Mouse (Mus musculus) olfactory bulb, adult 2 months (tissue): Measurements from ENCODE around the gene Olfr202. TPM values are rescaled to one million over a fixed set of nuclear protein-coding genes. Genes with fewer than 3 reads are reported as not detected.
"Not testable (repeated sequence)": the region's sequence is repeated elsewhere in the genome, so short reads cannot be mapped to it uniquely, and the experiment has no call there.

Source experiments
- H3K27ac ChIP-seq: fragments of 200-500 bp; 2 replicates; pipeline ENCODE4 v1.5.1; 2012; ENCODE audit warnings: low read depth, low read length; ENCODE audit not compliant: insufficient read depth
- H3K4me1 ChIP-seq: fragments of 200-500 bp; 2 replicates; pipeline ENCODE4 v1.6.1; 2012; ENCODE audit warnings: low read length; ENCODE audit not compliant: control insufficient read depth, insufficient read depth
- H3K4me3 ChIP-seq: fragments of 200-500 bp; 2 replicates; pipeline ENCODE4 v1.5.1; 2012; ENCODE audit warnings: mild to moderate bottlenecking, low read depth, low read length, moderate library complexity; ENCODE audit not compliant: insufficient read depth
- CTCF ChIP-seq: fragments of 200-500 bp; IDR thresholded peaks from 2 replicates; pipeline ENCODE4 v1.5.1; 2012; ENCODE audit warnings: low read depth, mild to moderate bottlenecking, low read length, moderate library complexity; ENCODE audit not compliant: insufficient read depth
- POLR2A ChIP-seq: fragments of 200-500 bp; IDR thresholded peaks from 2 replicates; pipeline ENCODE4 v1.6.1; 2012; ENCODE audit warnings: mild to moderate bottlenecking, low read depth, low read length, moderate library complexity; ENCODE audit not compliant: insufficient read depth
- WGBS: fragments of 180-500 bp; shearing (Covaris S2); methylation state at CpG from one replicate; pipeline ENCODE4 v1.1.7; 2018; 5-methylcytosine and 5-hydroxymethylcytosine counted together
- polyA plus RNA-seq: library from polyadenylated mRNA; stranded (reverse); fragments of >200 nt; gene quantifications from 2 replicates; pipeline ENCODE4 v1.2.4, GENCODE M21; 2012; ENCODE audit warnings: low replicate concordance; ENCODE audit not compliant: missing spikeins, insufficient read depth, insufficient read length

The Olfr202 gene
- not detected in 2 replicates for polyA plus RNA-seq

DNA sequence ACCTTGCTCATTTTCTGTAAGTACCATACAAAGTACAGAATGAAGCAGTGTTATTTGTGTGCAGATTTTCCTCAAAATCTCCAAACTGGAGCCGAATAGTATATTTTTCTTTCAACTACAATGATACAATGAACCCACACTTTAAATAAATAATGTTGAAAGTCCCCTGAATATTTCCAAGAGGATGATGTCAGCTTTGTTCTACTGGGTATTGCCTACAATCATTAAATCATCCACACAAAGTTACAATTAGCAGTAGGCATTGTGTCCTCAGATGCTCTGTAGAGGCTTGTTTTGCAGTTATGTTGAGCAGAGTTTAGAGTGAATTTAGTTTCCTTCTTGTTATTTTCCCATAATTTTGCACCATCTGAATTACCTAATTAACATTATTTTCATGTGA, at the start of gene Olfr202:
Olfr202 (minus strand) TSS at position 101 of the 400 bp plus-strand sequence.
- H3K27ac ChIP-seq, result no peak within 1 kb of the TSS
- TF ChIP-seq POLR2A (no peak), CTCF (no peak)
- no peaks in the 10 kb centered on the region for H3K4me1 ChIP-seq
- H3K4me3 ChIP-seq, result no peak within 1 kb of the TSS
- WGBS, result 65% methylated on average over 1 of the region's 1 CpGs

DNA sequence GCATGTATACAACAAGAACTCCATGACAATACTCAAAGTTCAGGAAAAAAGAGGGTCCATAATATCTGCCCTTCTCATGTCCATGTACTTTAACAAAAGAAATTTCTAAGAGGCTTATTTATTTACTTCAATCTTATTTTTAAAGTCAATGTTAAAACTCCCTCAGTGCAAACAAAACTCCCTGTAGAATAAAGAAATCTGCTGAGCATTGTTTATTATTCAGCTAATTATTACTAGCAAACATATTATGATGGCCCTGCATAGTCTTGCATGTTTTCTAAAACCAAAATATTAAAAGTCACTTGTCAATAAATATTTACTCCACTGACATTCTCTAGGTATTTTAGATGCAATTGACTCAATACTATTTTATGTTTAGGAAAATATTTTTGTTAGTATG, 44.4 kb upstream of the Olfr202 start, which contains the start of gene Olfr205:
Olfr205 (minus strand) TSS at position 101 of the 400 bp plus-strand sequence.
- Histone ChIP-seq H3K4me3 (no peak within 1 kb of the TSS), H3K4me1 (no peaks in the 10 kb centered on the region), H3K27ac (no peak within 1 kb of the TSS)
- TF ChIP-seq CTCF (no peak), POLR2A (no peak)

DNA sequence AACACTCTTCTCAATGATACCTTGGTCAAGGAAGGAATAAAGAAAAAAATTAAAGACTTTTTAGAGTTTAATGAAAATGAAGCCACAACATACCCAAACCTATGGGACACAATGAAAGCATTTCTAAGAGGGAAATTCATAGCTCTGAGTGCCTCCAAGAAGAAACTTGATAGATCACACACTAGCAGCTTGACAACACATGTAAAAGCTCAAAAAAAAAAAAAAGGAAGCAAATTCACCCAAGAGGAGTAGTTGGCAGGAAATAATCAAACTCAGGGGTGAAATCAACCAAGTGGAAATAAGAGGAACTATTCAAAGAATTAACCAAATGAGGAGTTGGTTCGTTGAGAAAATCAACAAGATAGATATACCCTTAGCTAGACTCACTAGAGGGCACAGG, 36.7 kb upstream of the Olfr202 start:
- not testable (repeated sequence) for H3K4me1 ChIP-seq, H3K27ac ChIP-seq, H3K4me3 ChIP-seq
- WGBS, result 16% methylated on average over 1 of the region's 1 CpGs

DNA sequence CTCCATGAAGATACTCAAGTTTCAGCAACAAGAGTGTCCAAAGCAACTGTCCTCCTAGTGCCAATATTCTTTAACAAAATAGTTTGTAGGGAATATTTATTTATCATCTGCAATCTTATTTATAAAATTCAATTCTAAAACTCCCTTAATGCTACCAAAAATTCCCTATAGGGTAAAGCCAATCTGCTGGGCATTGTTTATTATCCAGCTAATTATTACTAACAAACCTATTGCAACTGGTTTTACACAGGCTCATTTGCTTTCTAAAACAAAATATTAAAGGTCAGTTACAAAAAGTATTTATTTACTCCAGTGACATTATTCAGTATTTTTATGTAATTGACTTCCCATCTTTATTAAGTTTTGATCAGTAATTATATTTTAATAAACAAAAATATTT, 31.6 kb upstream of the Olfr202 start, which contains the start of gene Olfr204:
Olfr204 (minus strand) TSS at position 101 of the 400 bp plus-strand sequence.
- TF ChIP-seq CTCF, result no peak
- TF ChIP-seq POLR2A, result no peak

DNA sequence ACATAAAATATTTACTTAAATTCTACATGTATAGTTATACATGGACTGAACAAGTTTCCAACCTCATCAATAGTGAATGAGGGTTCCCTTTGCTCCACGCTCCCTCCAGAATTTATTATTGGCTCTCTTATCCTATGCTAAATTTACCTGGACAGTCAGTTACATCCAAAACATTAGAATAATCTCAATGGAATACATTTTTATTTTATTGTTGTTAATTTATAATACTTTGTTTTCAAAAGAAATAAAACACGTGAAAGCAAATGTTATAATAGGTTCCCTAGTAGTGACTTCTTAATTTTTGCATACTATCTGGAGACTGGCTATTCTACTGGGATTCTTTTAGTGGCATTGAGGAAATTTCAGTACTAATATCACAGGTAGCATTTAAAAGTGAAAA, 12.0 kb upstream of the Olfr202 start, which contains the start of gene Olfr203:
Olfr203 (plus strand) TSS at position 301 of the 400 bp plus-strand sequence.
- TF ChIP-seq CTCF, result no peak
- no peak for TF ChIP-seq POLR2A
- no peaks in the 10 kb centered on the region for H3K4me1 ChIP-seq

More for the DNA sequence above, 31.6 kb upstream of the Olfr202 start, which contains the start of gene Olfr204:
- Histone ChIP-seq H3K4me3 (no peak within 1 kb of the TSS), H3K4me1 (no peaks in the 10 kb centered on the region), H3K27ac (no peak within 1 kb of the TSS)

DNA sequence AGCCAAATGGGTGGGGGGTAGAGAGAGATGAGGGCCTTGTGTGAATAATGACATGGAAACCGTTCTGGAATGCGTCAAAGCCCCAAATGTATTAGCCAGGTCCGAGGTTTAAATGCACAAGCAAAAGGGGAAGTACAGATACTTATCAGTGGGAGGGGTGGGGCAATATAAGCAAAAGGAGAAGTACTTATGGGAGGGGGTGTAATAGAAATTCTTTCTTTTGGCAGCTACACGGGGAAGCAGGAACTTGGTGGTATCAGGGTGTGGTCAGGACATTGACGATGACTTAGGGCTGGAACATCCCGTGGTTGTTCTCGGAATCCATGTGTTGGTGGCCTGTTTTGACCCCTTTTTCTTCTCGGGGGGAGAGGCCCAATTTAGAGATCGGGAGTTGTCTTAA, 983 bp upstream of the Olfr202 start:
- H3K27ac ChIP-seq, H3K4me1 ChIP-seq, H3K4me3 ChIP-seq: not testable (repeated sequence)
- 85% methylated on average over 9 of the region's 9 CpGs for WGBS

More for the DNA sequence above, 12.0 kb upstream of the Olfr202 start, which contains the start of gene Olfr203:
- WGBS, result 88% methylated on average over 2 of the region's 2 CpGs
- Histone ChIP-seq H3K27ac (no peak within 1 kb of the TSS), H3K4me3 (no peak within 1 kb of the TSS)

DNA sequence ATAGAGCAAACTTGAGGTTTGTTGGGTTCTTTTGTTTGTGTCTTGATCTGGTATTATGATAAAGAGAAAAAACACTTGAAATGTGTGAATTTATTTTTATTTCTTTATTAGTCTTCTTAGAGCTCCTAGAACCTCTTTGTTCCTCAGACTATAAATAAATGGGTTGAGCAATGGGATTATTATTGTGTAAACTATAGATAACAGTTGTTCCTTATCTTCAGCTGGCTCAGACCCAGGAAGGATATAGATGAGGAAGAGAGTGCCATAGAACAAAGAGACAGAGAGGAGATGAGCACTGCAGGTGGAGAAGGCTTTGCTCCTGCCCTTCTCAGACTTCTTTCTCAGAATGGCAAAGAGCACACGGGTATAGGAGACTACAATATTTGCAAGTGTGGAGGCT, 3.1 kb downstream of the Olfr202 start:
- no peak overlapping the region for H3K4me3 ChIP-seq
- H3K27ac ChIP-seq, result no peak overlapping the region
- TF ChIP-seq POLR2A (no peak), CTCF (no peak)
- 56% methylated on average over 1 of the region's 1 CpGs for WGBS
- H3K4me1 ChIP-seq, result no peaks in the 10 kb centered on the region

DNA sequence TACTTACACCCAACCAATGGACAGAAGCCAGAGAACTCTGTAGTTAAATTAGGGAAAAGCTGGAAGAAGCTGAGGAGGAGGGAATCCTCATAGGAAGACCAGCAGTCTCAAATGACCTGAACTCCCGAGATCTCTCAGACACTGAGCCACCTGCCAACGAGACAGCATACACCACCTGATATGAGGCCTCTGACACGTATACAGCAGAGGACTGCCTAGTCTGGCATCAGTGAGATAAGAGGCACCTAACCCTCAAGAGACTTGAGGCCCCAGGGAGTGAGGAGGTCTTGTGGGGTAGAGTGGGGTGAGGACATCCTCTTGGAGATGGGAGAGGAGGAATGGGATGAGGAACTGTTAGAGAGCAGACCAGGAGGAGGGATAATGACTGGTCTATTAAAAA, 6.1 kb downstream of the Olfr202 start:
- Histone ChIP-seq H3K4me1 (no peaks in the 10 kb centered on the region), H3K27ac (no peak overlapping the region), H3K4me3 (no peak overlapping the region)
- 79% methylated on average over 3 of the region's 3 CpGs for WGBS
- TF ChIP-seq CTCF, result no peak
- TF ChIP-seq POLR2A, result no peak

DNA sequence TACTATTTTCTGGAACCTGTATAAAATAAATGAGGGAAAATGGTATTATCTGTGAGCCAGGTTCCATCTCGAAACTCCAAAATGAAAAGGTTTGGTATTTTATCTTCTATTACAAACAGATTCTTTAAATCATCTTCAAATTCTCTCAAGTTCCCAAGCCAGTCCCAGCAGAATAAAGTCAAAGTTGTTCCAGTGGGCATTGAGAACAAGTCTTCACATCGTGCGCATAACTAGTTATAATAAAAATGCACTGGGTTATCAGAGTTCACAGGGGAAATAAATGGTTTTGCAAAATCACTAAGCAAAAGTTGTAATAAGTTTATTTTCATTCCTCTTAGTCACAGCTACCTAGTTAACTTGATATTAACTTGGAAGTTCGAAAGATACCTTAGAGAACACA, 14.1 kb downstream of the Olfr202 start, which contains the start of gene Olfr201:
Olfr201 (minus strand) TSS at position 101 of the 400 bp plus-strand sequence.
- H3K4me1 ChIP-seq, H3K27ac ChIP-seq, H3K4me3 ChIP-seq: not testable (repeated sequence)
- WGBS, result 86% methylated on average over 4 of the region's 4 CpGs

DNA sequence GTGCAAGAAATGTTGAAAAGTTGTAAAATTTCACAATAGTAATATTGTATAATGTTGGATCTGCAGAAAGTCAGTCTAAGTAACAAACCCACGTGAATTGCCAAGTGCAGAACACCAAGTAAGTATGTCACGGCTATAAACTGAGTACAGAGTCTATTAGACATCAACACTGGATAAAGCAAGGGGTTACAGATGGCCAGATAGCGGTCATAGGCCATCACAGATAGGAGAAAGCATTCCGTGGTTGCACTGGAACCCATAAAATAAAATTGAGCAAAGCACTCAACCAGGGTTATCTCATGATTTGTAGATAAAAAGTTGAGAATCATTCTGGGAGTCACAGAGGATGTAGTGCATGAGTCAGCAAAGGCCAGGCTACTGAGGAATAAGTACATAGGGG, 17.5 kb downstream of the Olfr202 start:
- H3K4me3 ChIP-seq, H3K27ac ChIP-seq, H3K4me1 ChIP-seq: not testable (repeated sequence)
- 79% methylated on average over 4 of the region's 4 CpGs for WGBS

DNA sequence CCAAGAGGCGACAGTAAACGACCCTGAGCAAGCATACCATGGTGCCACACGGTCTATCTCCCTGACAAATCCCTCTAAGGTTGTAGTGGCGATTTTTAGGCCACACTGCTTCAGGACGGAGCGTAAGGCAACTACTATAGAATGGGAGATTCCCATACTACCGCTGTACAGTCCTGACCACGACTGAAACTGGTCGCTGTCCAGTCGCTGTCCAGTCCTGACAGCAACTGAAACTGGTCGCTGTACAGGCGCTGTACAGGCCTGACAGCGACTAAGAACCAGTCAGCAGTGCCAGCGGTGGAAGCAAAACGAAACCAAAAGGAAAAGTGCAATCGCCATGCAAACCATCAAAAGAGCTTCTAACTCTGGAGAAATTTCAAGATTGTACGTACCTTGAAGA, 36.9 kb downstream of the Olfr202 start:
- no peak for TF ChIP-seq CTCF
- no peak for TF ChIP-seq POLR2A
- WGBS, result 89% methylated on average over 17 of the region's 17 CpGs
- Histone ChIP-seq H3K4me1 (no peaks in the 10 kb centered on the region), H3K27ac (no peak overlapping the region), H3K4me3 (no peak overlapping the region)

Other genes with a start within 250 kb of the Olfr202 start
- not detected in 2 replicates for gene Olfr187, start 247.0 kb downstream of the Olfr202 start, polyA plus RNA-seq
- gene Olfr190, start 208.8 kb downstream of the Olfr202 start, polyA plus RNA-seq, result not detected in 2 replicates
- gene Olfr191, start 197.0 kb downstream of the Olfr202 start, polyA plus RNA-seq, result not detected in 2 replicates
- not detected in 2 replicates for gene Olfr193, start 174.9 kb downstream of the Olfr202 start, polyA plus RNA-seq
- gene Olfr194, start 165.7 kb downstream of the Olfr202 start, polyA plus RNA-seq, result not detected in 2 replicates
- gene Olfr195, start 139.7 kb downstream of the Olfr202 start, polyA plus RNA-seq, result not detected in 2 replicates
- gene Olfr196, start 116.3 kb downstream of the Olfr202 start, polyA plus RNA-seq, result not detected in 2 replicates
- gene Olfr198, start 83.3 kb downstream of the Olfr202 start, polyA plus RNA-seq, result not detected in 2 replicates
- not detected in 2 replicates for gene Olfr199, start 67.0 kb downstream of the Olfr202 start, polyA plus RNA-seq
- not detected in 2 replicates for gene Olfr201, start 14.2 kb downstream of the Olfr202 start, polyA plus RNA-seq
- not detected in 2 replicates for gene Olfr203, start 12.1 kb upstream of the Olfr202 start, polyA plus RNA-seq
- gene Olfr204, start 31.5 kb upstream of the Olfr202 start, polyA plus RNA-seq, result not detected in 2 replicates
- gene Olfr205, start 44.3 kb upstream of the Olfr202 start, polyA plus RNA-seq, result not detected in 2 replicates
- gene Olfr206, start 62.5 kb upstream of the Olfr202 start, polyA plus RNA-seq, result not detected in 2 replicates
- gene Olfr209, start 77.2 kb upstream of the Olfr202 start, polyA plus RNA-seq, result not detected in 2 replicates
- not detected in 2 replicates for gene Gabrr3, start 120.5 kb upstream of the Olfr202 start, polyA plus RNA-seq
- not detected in 2 replicates for gene Riox2, start 185.0 kb upstream of the Olfr202 start, polyA plus RNA-seq